Mouse (Mus musculus) liver, embryonic 12.5 days (tissue): Measurements from ENCODE around the gene Ptprn2. TPM values are rescaled to one million over a fixed set of nuclear protein-coding genes. Genes with fewer than 3 reads are reported as not detected.

ENCODE experiments used
- ATAC-seq: fragments of 200-750 bp; cut with Nextera tagmentation; 2 replicates; pipeline ENCODE4 v1.8.0; 2017; ENCODE audit warnings: moderate number of reproducible peaks, mild to moderate bottlenecking, moderate library complexity
- H3K27ac ChIP-seq: fragments of 300-500 bp; sonication (generic); 2 replicates; pipeline ENCODE4 v1.5.1; 2016; ENCODE audit warnings: mild to moderate bottlenecking
- H3K27me3 ChIP-seq: fragments of 300-500 bp; sonication (generic); replicated peaks from 2 replicates; pipeline ENCODE4 v1.6.1; 2016; ENCODE audit warnings: mild to moderate bottlenecking, moderate library complexity
- H3K36me3 ChIP-seq: fragments of 300-500 bp; sonication (generic); 2 replicates; pipeline ENCODE4 v1.6.1; 2016; ENCODE audit warnings: mild to moderate bottlenecking, moderate library complexity
- H3K4me1 ChIP-seq: fragments of 300-500 bp; sonication (generic); 2 replicates; pipeline ENCODE4 v1.6.1; 2016
- H3K4me2 ChIP-seq: fragments of 300-500 bp; sonication (generic); 2 replicates; pipeline ENCODE4 v1.6.1; 2016; ENCODE audit warnings: mild to moderate bottlenecking, moderate library complexity
- H3K4me3 ChIP-seq: fragments of 300-500 bp; sonication (generic); 2 replicates; pipeline ENCODE4 v1.5.1; 2016; ENCODE audit warnings: mild to moderate bottlenecking, moderate library complexity
- H3K9ac ChIP-seq: fragments of 300-500 bp; sonication (generic); 2 replicates; pipeline ENCODE4 v1.6.1; 2016; ENCODE audit warnings: mild to moderate bottlenecking, moderate library complexity
- H3K9me3 ChIP-seq: fragments of 300-500 bp; sonication (generic); replicated peaks from 2 replicates; pipeline ENCODE4 v1.6.1; 2016; ENCODE audit warnings: mild to moderate bottlenecking, moderate library complexity
- WGBS: fragments of 180-500 bp; shearing (Covaris S2); methylation state at CpG from one replicate; pipeline ENCODE4 v1.1.7; 2016; ENCODE audit not compliant: insufficient replicate concordance; 5-methylcytosine and 5-hydroxymethylcytosine counted together
- polyA plus RNA-seq: library from polyadenylated mRNA; unstranded; fragments of >200 nt; fragmentation: Nextera tagmentation; extraction: Ambion mirVana; gene quantifications from 2 replicates; pipeline ENCODE4 v1.2.1, GENCODE M21; 2016

Gene Ptprn2
- polyA plus RNA-seq, 1 experiment from 2014 or later = not detected

GRCm38 (mm10) chr12:117198093-117198492, 712.6 kb downstream of the Ptprn2 start:
- H3K27me3 ChIP-seq = peaks cover 13% of the 10 kb centered on the region
- 73% methylated on average over 8 of the region's 8 CpGs for WGBS
- no peak overlapping the region for H3K27ac ChIP-seq
- H3K9ac ChIP-seq = no peak overlapping the region
- no peaks in the 10 kb centered on the region for H3K9me3 ChIP-seq
- H3K4me1 ChIP-seq = 0 out of 2 replicates have a peak, but pooled peaks cover 9% of the 10 kb centered on the region
- ATAC-seq = no peak
- no peak overlapping the region for H3K4me3 ChIP-seq
- no peak overlapping the region for H3K4me2 ChIP-seq
- H3K36me3 ChIP-seq = no peaks in the 10 kb centered on the region

GRCm38 (mm10) chr12:117200117-117200516, 714.6 kb downstream of the Ptprn2 start:
- Histone ChIP-seq H3K9me3 (no peaks in the 10 kb centered on the region), H3K4me3 (no peak overlapping the region), H3K27ac (no peak overlapping the region), H3K4me2 (no peak overlapping the region), H3K4me1 (0 out of 2 replicates have a peak, but pooled peaks cover 9% of the 10 kb centered on the region), H3K9ac (no peak overlapping the region), H3K27me3 (peaks cover 13% of the 10 kb centered on the region), H3K36me3 (no peaks in the 10 kb centered on the region)
- ATAC-seq = peak; percentile 63; the same call in 1 of the 2 replicates
- WGBS = 23% methylated on average over 9 of the region's 9 CpGs

GRCm38 (mm10) chr12:117200590-117200989, 715.1 kb downstream of the Ptprn2 start:
- ATAC-seq = peak; percentile 66
- Histone ChIP-seq H3K4me1 (0 out of 2 replicates have a peak, but pooled peaks cover 9% of the 10 kb centered on the region), H3K4me2 (no peak overlapping the region), H3K4me3 (no peak overlapping the region), H3K9ac (no peak overlapping the region), H3K36me3 (no peaks in the 10 kb centered on the region), H3K9me3 (no peaks in the 10 kb centered on the region), H3K27me3 (peaks cover 13% of the 10 kb centered on the region), H3K27ac (no peak overlapping the region)
- WGBS = 43% methylated on average over 5 of the region's 5 CpGs

GRCm38 (mm10) chr12:117203506-117203905, 718.0 kb downstream of the Ptprn2 start:
- H3K36me3 ChIP-seq = no peaks in the 10 kb centered on the region
- no peak for ATAC-seq
- H3K4me2 ChIP-seq = no peak overlapping the region
- H3K27me3 ChIP-seq = 0 out of 2 replicates have a peak, but pooled peaks cover 7% of the 10 kb centered on the region
- no peaks in the 10 kb centered on the region for H3K9me3 ChIP-seq
- 62% methylated on average over 7 of the region's 7 CpGs for WGBS
- H3K9ac ChIP-seq = no peak overlapping the region
- H3K4me3 ChIP-seq = no peak overlapping the region
- H3K4me1 ChIP-seq = 0 out of 2 replicates have a peak, but pooled peaks cover 9% of the 10 kb centered on the region
- H3K27ac ChIP-seq = no peak overlapping the region

- H3K27ac ChIP-seq = no peak overlapping the region
- H3K36me3 ChIP-seq = no peaks in the 10 kb centered on the region
- 0 out of 2 replicates have a peak, but pooled peaks cover 8% of the 10 kb centered on the region for H3K4me1 ChIP-seq
- no peak for ATAC-seq
- H3K4me3 ChIP-seq = no peak overlapping the region
- H3K27me3 ChIP-seq = no peaks in the 10 kb centered on the region
- H3K4me2 ChIP-seq = no peak overlapping the region
- H3K9me3 ChIP-seq = no peaks in the 10 kb centered on the region
- no peak overlapping the region for H3K9ac ChIP-seq
Observed at GRCm38 (mm10) chr12:117204905-117205304, 719.4 kb downstream of the Ptprn2 start.

- H3K4me2 ChIP-seq = no peak overlapping the region
- no peak overlapping the region for H3K9ac ChIP-seq
- 25% methylated on average over 4 of the region's 4 CpGs for WGBS
- ATAC-seq = no peak
- no peaks in the 10 kb centered on the region for H3K27me3 ChIP-seq
- no peak overlapping the region for H3K27ac ChIP-seq
- no peak overlapping the region for H3K4me3 ChIP-seq
- H3K9me3 ChIP-seq = no peaks in the 10 kb centered on the region
- no peaks in the 10 kb centered on the region for H3K4me1 ChIP-seq
- H3K36me3 ChIP-seq = no peaks in the 10 kb centered on the region
Observed at GRCm38 (mm10) chr12:117207421-117208120, 722.1 kb downstream of the Ptprn2 start.

GRCm38 (mm10) chr12:117210467-117210866, 724.9 kb downstream of the Ptprn2 start:
- ATAC-seq = no peak
- H3K27me3 ChIP-seq = no peaks in the 10 kb centered on the region; the same call in 1 of the 2 replicates
- no peaks in the 10 kb centered on the region for H3K4me1 ChIP-seq
- no peak overlapping the region for H3K9ac ChIP-seq
- no peaks in the 10 kb centered on the region for H3K36me3 ChIP-seq
- no peak overlapping the region for H3K27ac ChIP-seq
- WGBS = 75% methylated on average over 4 of the region's 4 CpGs
- no peaks in the 10 kb centered on the region for H3K9me3 ChIP-seq
- no peak overlapping the region for H3K4me2 ChIP-seq
- no peak overlapping the region for H3K4me3 ChIP-seq

- Histone ChIP-seq H3K4me1 (no peaks in the 10 kb centered on the region), H3K9me3 (no peaks in the 10 kb centered on the region), H3K4me3 (no peak overlapping the region), H3K27me3 (peaks cover under 1% of the 10 kb centered on the region; the same call in 1 of the 2 replicates), H3K9ac (no peak overlapping the region), H3K4me2 (no peak overlapping the region), H3K36me3 (no peaks in the 10 kb centered on the region), H3K27ac (no peak overlapping the region)
- 50% methylated on average over 1 of the region's 1 CpGs for WGBS
- ATAC-seq = no peak
Observed at GRCm38 (mm10) chr12:117213531-117213930, 728.0 kb downstream of the Ptprn2 start.

- no peak overlapping the region for H3K27ac ChIP-seq
- 64% methylated on average over 4 of the region's 4 CpGs for WGBS
- no peaks in the 10 kb centered on the region for H3K9me3 ChIP-seq
- no peaks in the 10 kb centered on the region for H3K36me3 ChIP-seq
- H3K27me3 ChIP-seq = peaks cover 4% of the 10 kb centered on the region; the same call in 1 of the 2 replicates
- no peaks in the 10 kb centered on the region for H3K4me1 ChIP-seq
- no peak overlapping the region for H3K4me3 ChIP-seq
- no peak for ATAC-seq
- no peak overlapping the region for H3K9ac ChIP-seq
- no peak overlapping the region for H3K4me2 ChIP-seq
Observed at GRCm38 (mm10) chr12:117214272-117214671, 728.8 kb downstream of the Ptprn2 start.

GRCm38 (mm10) chr12:117214919-117215318, 729.4 kb downstream of the Ptprn2 start:
- H3K4me1 ChIP-seq = no peaks in the 10 kb centered on the region
- H3K9ac ChIP-seq = no peak overlapping the region
- peaks cover 4% of the 10 kb centered on the region; the same call in 1 of the 2 replicates for H3K27me3 ChIP-seq
- WGBS = 62% methylated on average over 5 of the region's 5 CpGs
- H3K27ac ChIP-seq = no peak overlapping the region
- H3K9me3 ChIP-seq = no peaks in the 10 kb centered on the region
- ATAC-seq = no peak
- H3K4me2 ChIP-seq = no peak overlapping the region
- no peak overlapping the region for H3K4me3 ChIP-seq
- no peaks in the 10 kb centered on the region for H3K36me3 ChIP-seq

- WGBS = 68% methylated on average over 4 of the region's 4 CpGs
- no peaks in the 10 kb centered on the region for H3K9me3 ChIP-seq
Observed at GRCm38 (mm10) chr12:117221909-117222308, 736.4 kb downstream of the Ptprn2 start.

GRCm38 (mm10) chr12:117224036-117224435, 738.5 kb downstream of the Ptprn2 start:
- Histone ChIP-seq H3K36me3 (no peaks in the 10 kb centered on the region), H3K4me1 (no peaks in the 10 kb centered on the region), H3K27me3 (no peaks in the 10 kb centered on the region), H3K9ac (no peak overlapping the region), H3K4me3 (no peak overlapping the region), H3K4me2 (no peak overlapping the region), H3K27ac (no peak overlapping the region), H3K9me3 (no peaks in the 10 kb centered on the region)
- no peak for ATAC-seq
- 65% methylated on average over 1 of the region's 1 CpGs for WGBS

More at GRCm38 (mm10) chr12:117221909-117222308, 736.4 kb downstream of the Ptprn2 start:
- no peak overlapping the region for H3K4me3 ChIP-seq
- H3K27me3 ChIP-seq = 0 out of 2 replicates have a peak, but pooled peaks cover 4% of the 10 kb centered on the region
- no peak overlapping the region for H3K27ac ChIP-seq
- no peak overlapping the region for H3K9ac ChIP-seq
- ATAC-seq = no peak
- no peaks in the 10 kb centered on the region for H3K4me1 ChIP-seq
- H3K4me2 ChIP-seq = no peak overlapping the region
- H3K36me3 ChIP-seq = no peaks in the 10 kb centered on the region
